Comparison of ENCODE assay signal across 10 mouse cellular contexts in the genomic region with DNA sequence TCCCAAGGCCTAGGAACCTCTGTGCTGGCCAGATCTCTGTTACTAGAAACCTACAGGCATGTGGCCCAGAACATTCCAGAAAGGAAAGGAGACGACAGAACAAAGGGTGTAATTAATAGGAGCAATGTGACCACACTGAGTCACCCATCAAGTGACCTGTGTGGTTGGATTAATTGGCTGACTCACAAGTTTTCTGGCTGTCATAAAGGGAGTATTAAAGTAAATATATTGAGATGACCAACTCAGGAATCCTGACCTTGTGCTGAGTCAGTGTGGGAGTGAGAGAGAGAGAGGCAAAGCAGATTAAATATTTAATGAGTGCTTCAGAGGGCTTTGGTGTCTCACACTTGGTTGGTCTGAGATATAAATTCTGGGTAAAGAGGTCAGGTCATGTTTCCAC.
A peak's percentile ranks its signal among the peaks of the same experiment; 100 is the strongest.
DNase-seq lines count a peak whose midpoint lies in the region; ATAC-seq lines count a peak whose summit lies in the region.
"Had no signal": no experiment of that assay in that cellular context is flagged by ENCODE, and none has a peak within 500 bp of the region (broad histone marks: within the 10 kb centered on the region; RNA-seq: fewer than 3 reads in every experiment).

No protein-coding gene starts in this region.

- DNase-seq in adrenal gland, adult (ENCODE audit: inconsistent age in 2 of 2, low spot score in 1 of 2), result peak; percentile 49 to 89
- DNase-seq in adrenal gland, postnatal 4 days (ENCODE audit: low spot score in 2 of 2), result no peak
- peak; percentile 18 for DNase-seq in testis, postnatal 14 days (ENCODE audit: low spot score)
- no peak for DNase-seq in testis, postnatal 10 days (ENCODE audit: low spot score)
- DNase-seq in urinary bladder, postnatal 36 days (ENCODE audit: low spot score in 2 of 2), result peak; percentile 40 to 44
- no peak for DNase-seq in cerebellum, adult 11 months
- no peak for DNase-seq in forebrain, embryonic 10.5 days (ENCODE audit: extremely low spot score, low spot score)
- DNase-seq: cerebellum, adult 8-10 months; thymus, postnatal 25 days had no signal

- H3K36me3 ChIP-seq in kidney, embryonic 14.5 days (ENCODE audit: control insufficient read depth, insufficient read depth, low read length), result no peaks in the 10 kb centered on the region
- no peaks in the 10 kb centered on the region for H3K36me3 ChIP-seq in forebrain, embryonic 10.5 days (replicated peaks)

- H3K9ac ChIP-seq in kidney, embryonic 14.5 days (ENCODE audit: low read depth, low read length), result no peak overlapping the region

- no peaks in the 10 kb centered on the region for H3K9me3 ChIP-seq in kidney, embryonic 14.5 days (ENCODE audit: control insufficient read depth, low read length)
- no peaks in the 10 kb centered on the region for H3K9me3 ChIP-seq in forebrain, embryonic 10.5 days

- peak; percentile 88 for ATAC-seq in kidney, embryonic 14.5 days (ENCODE audit: low FRiP score, low TSS enrichment)

- H3K27me3 ChIP-seq in kidney, embryonic 14.5 days (ENCODE audit: control insufficient read depth, insufficient read depth, low read length), result no peaks in the 10 kb centered on the region
- no peaks in the 10 kb centered on the region for H3K27me3 ChIP-seq in forebrain, embryonic 10.5 days (ENCODE audit: poor library complexity, severe bottlenecking)

- H3K27ac ChIP-seq in kidney, embryonic 14.5 days (ENCODE audit: low read depth, low read length), result peak overlapping the region; percentile 74; the same call in 1 of the 2 replicates
- no peak overlapping the region for H3K27ac ChIP-seq in forebrain, embryonic 10.5 days

- no peak overlapping the region for H3K4me2 ChIP-seq in kidney, embryonic 14.5 days (replicated peaks; ENCODE audit: low read depth, low read length)

- H3K4me3 ChIP-seq in kidney, embryonic 14.5 days (ENCODE audit: low read length), result no peak overlapping the region
- H3K4me3 ChIP-seq in forebrain, embryonic 10.5 days, result no peak overlapping the region

- WGBS in kidney, embryonic 14.5 days, result 10% methylated on average over 1 of the region's 1 CpGs
- 72% methylated on average over 1 of the region's 1 CpGs for WGBS in forebrain, embryonic 10.5 days

- H3K4me1 ChIP-seq in kidney, embryonic 14.5 days (ENCODE audit: control insufficient read depth, insufficient read depth, low read length), result peaks cover 18% of the 10 kb centered on the region; the same call in 1 of the 2 replicates
- H3K4me1 ChIP-seq in forebrain, embryonic 10.5 days, result peaks cover 4% of the 10 kb centered on the region; the same call in 1 of the 2 replicates

Comparison
In these comparisons a context has a peak if more than half of its experiments do, and no peak if none do; other contexts are left out.
1. DNase-seq: peak in adrenal gland, adult (2 of 2), testis, postnatal 14 days (single experiment) and urinary bladder, postnatal 36 days (2 of 2); none in adrenal gland, postnatal 4 days (0 of 2), testis, postnatal 10 days (single experiment), cerebellum, adult 11 months (single experiment) and forebrain, embryonic 10.5 days (single experiment).